Mouse (Mus musculus) limb, embryonic 15.5 days (tissue): ENCODE data around the gene Rad51b. TPM values are rescaled to one million over a fixed set of nuclear protein-coding genes. Genes with fewer than 3 reads are reported as not detected.

Source experiments
- ATAC-seq: fragments of 200-750 bp; cut with Nextera tagmentation; 2 replicates; pipeline ENCODE4 v1.8.0; 2017; ENCODE audit warnings: low read depth, moderate TSS enrichment; ENCODE audit not compliant: insufficient number of reproducible peaks, low FRiP score, low TSS enrichment
- H3K27ac ChIP-seq: fragments of 300-500 bp; sonication (generic); 2 replicates; pipeline ENCODE4 v1.5.1; 2015; ENCODE audit warnings: moderate library complexity, mild to moderate bottlenecking, inconsistent platforms
- H3K27me3 ChIP-seq: fragments of 300-500 bp; sonication (generic); 2 replicates; pipeline ENCODE4 v1.6.1; 2015; ENCODE audit warnings: inconsistent platforms
- H3K36me3 ChIP-seq: fragments of 300-500 bp; sonication (generic); 2 replicates; pipeline ENCODE4 v1.6.1; 2015; ENCODE audit warnings: inconsistent platforms
- H3K4me1 ChIP-seq: fragments of 300-500 bp; sonication (generic); 2 replicates; pipeline ENCODE4 v1.6.1; 2015; ENCODE audit warnings: inconsistent platforms
- H3K4me2 ChIP-seq: fragments of 300-500 bp; sonication (generic); 2 replicates; pipeline ENCODE4 v1.6.1; 2015; ENCODE audit warnings: mild to moderate bottlenecking, inconsistent platforms
- H3K4me3 ChIP-seq: fragments of 300-500 bp; sonication (generic); 2 replicates; pipeline ENCODE4 v1.5.1; 2015; ENCODE audit warnings: mild to moderate bottlenecking, inconsistent platforms
- H3K9ac ChIP-seq: fragments of 300-500 bp; sonication (generic); 2 replicates; pipeline ENCODE4 v1.6.1; 2015; ENCODE audit warnings: inconsistent platforms
- H3K9me3 ChIP-seq: fragments of 300-500 bp; sonication (generic); 2 replicates; pipeline ENCODE4 v1.6.1; 2016; ENCODE audit warnings: inconsistent platforms
- WGBS: fragments of 180-500 bp; shearing (Covaris S2); methylation state at CpG from one replicate; pipeline ENCODE4 v1.1.7; 2015; 5-methylcytosine and 5-hydroxymethylcytosine counted together
- polyA plus RNA-seq: library from polyadenylated mRNA; unstranded; fragments of >200 nt; fragmentation: Nextera tagmentation; extraction: Ambion mirVana; gene quantifications from 2 replicates; pipeline ENCODE4 v1.2.1, GENCODE M21; 2015

Rad51b gene
- polyA plus RNA-seq, 1 experiment from 2014 or later: 5.2 TPM

DNA sequence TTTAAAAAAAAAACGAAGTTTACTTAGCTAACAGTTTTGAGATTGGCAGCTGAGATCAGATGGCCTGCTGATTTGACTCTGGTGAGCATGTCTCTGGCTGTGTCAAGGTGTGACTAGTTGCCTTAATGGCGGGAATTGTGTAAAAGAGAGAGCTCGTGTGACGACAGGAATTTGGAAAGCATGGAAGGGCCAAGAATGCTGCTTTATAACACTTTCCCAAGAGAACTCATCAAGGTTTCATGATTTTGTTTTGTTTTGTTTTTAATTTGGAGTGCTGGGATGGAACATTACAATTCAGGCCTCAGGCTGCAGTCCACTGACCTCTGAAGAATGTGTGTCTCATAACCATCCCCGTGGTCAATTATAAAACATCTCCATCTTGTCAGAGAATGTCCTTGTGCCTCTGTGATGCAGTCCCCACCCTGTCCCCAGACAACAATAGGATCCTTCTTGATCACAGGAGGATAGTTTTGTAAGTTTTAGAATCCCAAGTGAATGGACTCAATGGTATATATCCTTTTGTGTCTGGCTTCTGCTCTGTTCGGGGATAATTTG lies 145.8 kb downstream of the Rad51b start:
- WGBS: 65% methylated on average over 6 of the region's 6 CpGs
- H3K4me1 ChIP-seq: no peaks in the 10 kb centered on the region
- no peaks in the 10 kb centered on the region for H3K9me3 ChIP-seq
- no peak overlapping the region for H3K4me3 ChIP-seq
- H3K36me3 ChIP-seq: no peaks in the 10 kb centered on the region
- H3K4me2 ChIP-seq: no peak overlapping the region
- H3K9ac ChIP-seq: no peak overlapping the region
- H3K27me3 ChIP-seq: no peaks in the 10 kb centered on the region
- ATAC-seq: no peak
- no peak overlapping the region for H3K27ac ChIP-seq

DNA sequence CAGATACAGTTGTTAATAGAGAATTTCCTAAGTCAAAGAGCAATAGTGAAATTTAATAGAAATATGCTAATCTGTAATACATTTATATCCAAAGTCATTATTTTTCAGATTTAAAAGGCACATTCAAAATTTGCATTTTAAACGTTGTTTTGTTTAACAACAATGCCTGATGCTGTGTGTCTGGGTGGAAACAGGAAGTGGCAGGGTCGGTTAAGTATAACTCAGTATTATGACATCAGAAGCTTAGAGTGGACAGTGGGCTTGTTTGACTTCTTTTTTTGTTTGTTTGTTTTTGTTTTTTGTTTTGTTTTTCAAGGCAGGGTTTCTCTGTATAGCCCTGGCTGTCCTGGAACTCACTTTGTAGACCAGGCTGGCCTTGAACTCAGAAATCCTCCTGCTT lies 147.6 kb downstream of the Rad51b start:
- Histone ChIP-seq H3K36me3 (no peaks in the 10 kb centered on the region), H3K9me3 (no peaks in the 10 kb centered on the region), H3K9ac (no peak overlapping the region), H3K4me1 (no peaks in the 10 kb centered on the region), H3K4me3 (no peak overlapping the region), H3K27ac (no peak overlapping the region), H3K27me3 (no peaks in the 10 kb centered on the region), H3K4me2 (no peak overlapping the region)
- 73% methylated on average over 2 of the region's 2 CpGs for WGBS
- no peak for ATAC-seq

DNA sequence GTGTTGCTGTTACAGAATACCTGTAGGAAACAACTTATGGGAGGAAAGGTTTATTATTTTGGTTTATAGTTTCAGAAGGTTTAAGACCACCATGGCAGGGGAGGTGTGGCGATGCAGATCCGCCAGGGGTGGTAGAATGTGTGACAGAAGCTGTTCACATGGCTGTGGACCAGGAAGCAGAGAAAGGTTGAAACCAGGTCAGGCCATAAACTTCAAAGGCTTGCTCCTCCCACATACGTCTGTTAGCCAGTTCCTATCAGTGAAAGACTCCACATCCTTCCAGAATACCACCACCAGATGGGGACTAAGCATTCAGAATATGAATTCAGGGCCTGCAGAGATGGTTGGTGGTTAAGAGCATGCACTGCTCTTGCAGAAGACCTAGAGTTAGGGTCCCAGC lies 150.0 kb downstream of the Rad51b start:
- Histone ChIP-seq H3K9me3 (no peaks in the 10 kb centered on the region), H3K4me3 (no peak overlapping the region), H3K36me3 (no peaks in the 10 kb centered on the region), H3K27me3 (no peaks in the 10 kb centered on the region), H3K27ac (no peak overlapping the region), H3K9ac (no peak overlapping the region), H3K4me1 (no peaks in the 10 kb centered on the region), H3K4me2 (no peak overlapping the region)
- 63% methylated on average over 3 of the region's 3 CpGs for WGBS
- ATAC-seq: no peak

DNA sequence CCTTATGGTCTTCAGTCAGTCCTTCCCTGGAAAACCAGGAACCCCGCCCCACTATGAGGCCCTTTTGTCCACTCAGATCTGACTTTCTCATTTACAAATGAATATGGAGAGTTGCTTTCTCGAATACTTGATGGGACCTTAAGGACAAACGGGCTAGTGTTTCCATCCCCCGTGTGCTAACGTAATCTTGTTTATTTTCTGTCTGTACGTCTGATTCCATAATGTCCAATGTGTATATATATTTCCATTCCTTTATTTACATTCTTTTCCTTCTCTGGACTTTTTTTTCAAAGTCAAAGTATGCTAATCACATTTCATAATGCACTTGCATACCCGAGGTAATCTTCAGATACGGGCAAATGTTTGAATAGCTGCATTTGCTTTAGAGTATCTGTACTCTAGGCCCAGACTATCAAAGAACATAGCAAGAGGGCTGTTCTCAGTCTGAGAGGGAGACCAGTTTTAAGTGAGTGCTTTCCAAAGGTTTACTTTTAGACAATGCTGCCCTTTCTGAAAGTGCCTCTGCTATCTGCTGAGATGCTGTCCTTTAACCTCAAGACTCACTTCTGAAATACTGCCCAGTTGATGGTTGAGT lies 152.8 kb downstream of the Rad51b start:
- Histone ChIP-seq H3K36me3 (no peaks in the 10 kb centered on the region), H3K4me1 (no peaks in the 10 kb centered on the region), H3K4me3 (no peak overlapping the region), H3K9ac (no peak overlapping the region), H3K4me2 (no peak overlapping the region), H3K27ac (no peak overlapping the region), H3K9me3 (no peaks in the 10 kb centered on the region), H3K27me3 (no peaks in the 10 kb centered on the region)
- WGBS: 82% methylated on average over 8 of the region's 8 CpGs
- no peak for ATAC-seq

GRCm38 (mm10) chr12:79452882-79453281 lies 155.8 kb downstream of the Rad51b start:
- 72% methylated on average over 4 of the region's 4 CpGs for WGBS

DNA sequence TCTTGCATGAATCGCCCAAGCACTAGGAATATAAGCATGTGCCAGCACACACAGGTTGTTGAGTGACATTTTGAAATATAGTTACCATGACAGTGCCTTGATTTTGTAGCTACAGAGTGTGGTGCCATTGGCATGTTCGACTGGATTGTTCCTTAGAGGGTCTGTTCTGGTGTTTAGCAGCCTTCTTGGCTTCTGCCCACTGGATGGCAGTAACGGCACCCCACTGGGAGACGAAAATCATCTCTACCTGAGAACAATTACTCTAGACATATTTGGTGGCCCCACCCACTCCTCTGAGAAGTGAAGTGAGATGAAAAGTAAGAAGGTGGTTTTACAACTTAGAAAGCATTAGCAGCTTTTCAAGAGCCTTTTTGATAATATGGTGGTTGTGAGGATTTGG lies 156.9 kb downstream of the Rad51b start:
- no peaks in the 10 kb centered on the region for H3K27me3 ChIP-seq
- 64% methylated on average over 4 of the region's 4 CpGs for WGBS

More at GRCm38 (mm10) chr12:79452882-79453281, 155.8 kb downstream of the Rad51b start:
- no peak for ATAC-seq
- no peaks in the 10 kb centered on the region for H3K36me3 ChIP-seq
- H3K9ac ChIP-seq: no peak overlapping the region
- H3K4me3 ChIP-seq: no peak overlapping the region
- H3K27me3 ChIP-seq: no peaks in the 10 kb centered on the region
- H3K9me3 ChIP-seq: no peaks in the 10 kb centered on the region
- no peak overlapping the region for H3K27ac ChIP-seq
- no peak overlapping the region for H3K4me2 ChIP-seq
- peaks cover 13% of the 10 kb centered on the region for H3K4me1 ChIP-seq

DNA sequence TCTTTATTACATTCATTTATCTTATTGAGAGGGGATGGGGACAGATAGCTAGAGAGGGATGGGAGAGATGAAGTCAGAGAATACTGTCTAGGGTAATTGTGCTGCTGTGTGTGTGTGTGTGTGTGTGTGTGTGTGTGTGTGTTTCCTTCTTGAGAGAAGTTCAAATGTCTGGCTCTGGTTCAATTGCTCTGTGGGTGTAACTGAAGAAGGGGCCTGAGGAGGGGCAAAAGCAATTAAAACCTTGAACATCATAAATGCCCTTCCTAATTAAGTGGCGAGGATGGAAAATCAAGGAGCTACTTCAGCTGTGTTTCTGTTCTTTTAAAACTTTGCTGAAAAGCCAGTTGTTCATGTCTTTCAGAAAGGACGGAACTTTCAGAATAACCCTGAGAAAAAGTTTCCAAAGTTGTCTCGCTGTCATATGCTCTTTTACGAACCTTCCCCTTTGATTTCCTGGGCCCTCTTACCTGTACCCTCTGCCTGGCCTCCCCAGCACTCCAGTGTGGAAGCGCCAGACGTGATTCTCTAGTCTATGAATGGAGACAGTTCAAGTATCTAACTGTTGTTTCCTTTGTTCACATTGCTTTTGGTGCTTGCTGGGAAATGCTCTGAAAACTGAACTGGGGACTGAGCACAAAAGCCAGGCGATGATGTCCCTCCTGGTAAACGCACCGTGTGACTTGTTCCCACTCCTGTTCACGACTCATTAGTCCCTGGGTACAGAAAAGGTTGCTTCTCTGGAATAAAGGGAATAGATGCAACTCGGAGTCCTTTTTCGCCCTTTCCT lies 158.2 kb downstream of the Rad51b start:
- 37% methylated on average over 12 of the region's 12 CpGs for WGBS
- no peaks in the 10 kb centered on the region for H3K27me3 ChIP-seq
- H3K4me1 ChIP-seq: peaks cover 13% of the 10 kb centered on the region
- no peak overlapping the region for H3K4me3 ChIP-seq
- no peaks in the 10 kb centered on the region for H3K36me3 ChIP-seq
- no peak overlapping the region for H3K9ac ChIP-seq
- no peaks in the 10 kb centered on the region for H3K9me3 ChIP-seq
- no peak overlapping the region for H3K4me2 ChIP-seq
- no peak for ATAC-seq
- peak overlapping the region; percentile 67 for H3K27ac ChIP-seq

More for the DNA sequence above, 156.9 kb downstream of the Rad51b start:
- H3K36me3 ChIP-seq: no peaks in the 10 kb centered on the region
- H3K4me2 ChIP-seq: no peak overlapping the region
- H3K9me3 ChIP-seq: no peaks in the 10 kb centered on the region
- ATAC-seq: no peak
- H3K9ac ChIP-seq: no peak overlapping the region
- peaks cover 13% of the 10 kb centered on the region for H3K4me1 ChIP-seq
- no peak overlapping the region for H3K4me3 ChIP-seq
- no peak overlapping the region for H3K27ac ChIP-seq

- ATAC-seq: no peak
- WGBS: 27% methylated on average over 3 of the region's 3 CpGs
- H3K36me3 ChIP-seq: no peaks in the 10 kb centered on the region
- H3K9ac ChIP-seq: no peak overlapping the region
- no peak overlapping the region for H3K4me2 ChIP-seq
- no peaks in the 10 kb centered on the region for H3K27me3 ChIP-seq
- H3K4me3 ChIP-seq: no peak overlapping the region
- H3K9me3 ChIP-seq: no peaks in the 10 kb centered on the region
- peak overlapping the region; percentile 67; the same call in 1 of the 2 replicates for H3K27ac ChIP-seq
- H3K4me1 ChIP-seq: peaks cover 13% of the 10 kb centered on the region
These were observed 158.7 kb downstream of the Rad51b start for GRCm38 (mm10) chr12:79455848-79456164.

GRCm38 (mm10) chr12:79456251-79456650 lies 159.2 kb downstream of the Rad51b start:
- H3K36me3 ChIP-seq: no peaks in the 10 kb centered on the region
- no peak overlapping the region for H3K4me3 ChIP-seq
- H3K9ac ChIP-seq: no peak overlapping the region
- H3K9me3 ChIP-seq: no peaks in the 10 kb centered on the region
- peaks cover 13% of the 10 kb centered on the region for H3K4me1 ChIP-seq
- WGBS: 77% methylated on average over 9 of the region's 9 CpGs
- peak overlapping the region; percentile 27; the same call in 1 of the 2 replicates for H3K27ac ChIP-seq
- no peak overlapping the region for H3K4me2 ChIP-seq
- H3K27me3 ChIP-seq: no peaks in the 10 kb centered on the region
- no peak for ATAC-seq

- Histone ChIP-seq H3K36me3 (no peaks in the 10 kb centered on the region), H3K9me3 (no peaks in the 10 kb centered on the region), H3K27ac (0 out of 2 replicates have a peak overlapping the region, but pooled peaks have one; percentile 22), H3K4me2 (no peak overlapping the region), H3K27me3 (no peaks in the 10 kb centered on the region), H3K4me1 (peaks cover 14% of the 10 kb centered on the region; the same call in 1 of the 2 replicates), H3K4me3 (no peak overlapping the region), H3K9ac (no peak overlapping the region)
- ATAC-seq: no peak
- 40% methylated on average over 3 of the region's 3 CpGs for WGBS
These were observed 166.3 kb downstream of the Rad51b start for GRCm38 (mm10) chr12:79463371-79463770.

GRCm38 (mm10) chr12:79470113-79470512 lies 173.0 kb downstream of the Rad51b start:
- H3K9me3 ChIP-seq: no peaks in the 10 kb centered on the region
- no peak overlapping the region for H3K4me3 ChIP-seq
- H3K27me3 ChIP-seq: no peaks in the 10 kb centered on the region
- no peak for ATAC-seq
- no peak overlapping the region for H3K27ac ChIP-seq
- H3K4me2 ChIP-seq: no peak overlapping the region
- H3K36me3 ChIP-seq: no peaks in the 10 kb centered on the region
- peaks cover 7% of the 10 kb centered on the region; the same call in 1 of the 2 replicates for H3K4me1 ChIP-seq
- no peak overlapping the region for H3K9ac ChIP-seq

DNA sequence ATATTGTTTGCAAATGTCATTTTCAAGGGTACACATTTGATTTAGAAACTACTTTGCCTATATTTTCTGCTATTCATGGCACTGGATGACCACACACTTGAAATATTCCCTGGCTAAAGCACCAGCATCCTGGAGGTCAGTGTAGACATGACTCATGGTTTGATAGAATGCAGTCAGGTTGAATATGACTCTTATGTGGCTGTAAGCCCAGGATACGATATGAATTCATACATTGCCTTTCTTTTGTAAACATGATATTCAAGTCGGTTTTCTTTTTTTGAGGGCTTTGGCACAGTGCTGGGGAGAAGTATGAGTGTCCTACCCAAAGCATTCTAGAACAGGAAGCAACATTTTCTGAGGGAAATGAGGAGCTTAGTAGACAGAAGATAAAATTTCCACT lies 174.8 kb downstream of the Rad51b start:
- no peak for ATAC-seq
- H3K36me3 ChIP-seq: no peaks in the 10 kb centered on the region

More for the DNA sequence above, 174.8 kb downstream of the Rad51b start:
- H3K4me1 ChIP-seq: peaks cover 5% of the 10 kb centered on the region
- no peaks in the 10 kb centered on the region for H3K9me3 ChIP-seq
- WGBS: 64% methylated on average over 2 of the region's 2 CpGs
- H3K4me3 ChIP-seq: no peak overlapping the region
- no peak overlapping the region for H3K27ac ChIP-seq
- H3K9ac ChIP-seq: no peak overlapping the region
- H3K4me2 ChIP-seq: no peak overlapping the region
- no peaks in the 10 kb centered on the region for H3K27me3 ChIP-seq
